Mouse (Mus musculus) G1E-ER4 (cell line): ENCODE results near the gene Papolb. TPM values are rescaled to one million over a fixed set of nuclear protein-coding genes. Genes with fewer than 3 reads are reported as not detected.

Source experiments
- GATA1 ChIP-seq: IDR thresholded peaks from one replicate; pipeline ENCODE4 v1.8.0; 2012; ENCODE audit warnings: low read length, inconsistent platforms
- polyA plus RNA-seq: library from polyadenylated mRNA; stranded (reverse); fragments of >175 nt; gene quantifications from 2 replicates; pipeline ENCODE4 v1.2.3, GENCODE M21; 2012

Gene Papolb
- polyA plus RNA-seq, 1 experiment: not detected

- TF ChIP-seq GATA1: no peak
These were observed 15.3 kb upstream of the Papolb start for GRCm38 (mm10) chr5:142545014-142545795.

GRCm38 (mm10) chr5:142537286-142537685 is 7.4 kb upstream of the Papolb start:
- TF ChIP-seq GATA1: no peak

- TF ChIP-seq GATA1: no peak
These were observed 5.5 kb upstream of the Papolb start for GRCm38 (mm10) chr5:142535388-142535787.

GRCm38 (mm10) chr5:142524711-142525464 is 5.0 kb downstream of the Papolb start:
- TF ChIP-seq GATA1: no peak

- no peak for TF ChIP-seq GATA1
These were observed 8.5 kb downstream of the Papolb start for GRCm38 (mm10) chr5:142521195-142521866.

GRCm38 (mm10) chr5:142520360-142520759 is 9.5 kb downstream of the Papolb start:
- no peak for TF ChIP-seq GATA1

GRCm38 (mm10) chr5:142518973-142519372 is 10.9 kb downstream of the Papolb start:
- TF ChIP-seq GATA1: no peak

GRCm38 (mm10) chr5:142512112-142512511 is 17.8 kb downstream of the Papolb start:
- TF ChIP-seq GATA1: no peak

GRCm38 (mm10) chr5:142510061-142510414 is 19.8 kb downstream of the Papolb start:
- TF ChIP-seq GATA1: no peak

GRCm38 (mm10) chr5:142509141-142510060 is 20.5 kb downstream of the Papolb start:
- no peak for TF ChIP-seq GATA1

- no peak for TF ChIP-seq GATA1
These were observed 24.0 kb downstream of the Papolb start for GRCm38 (mm10) chr5:142505695-142506423.

- TF ChIP-seq GATA1: no peak
These were observed 25.7 kb downstream of the Papolb start for GRCm38 (mm10) chr5:142504175-142504574.

GRCm38 (mm10) chr5:142502414-142502813 is 27.5 kb downstream of the Papolb start:
- TF ChIP-seq GATA1: no peak

- TF ChIP-seq GATA1: no peak
These were observed 29.0 kb downstream of the Papolb start for GRCm38 (mm10) chr5:142500918-142501317.
